Mouse (Mus musculus) liver, embryonic 13.5 days (tissue): ENCODE results near the gene Nxt1. TPM values are rescaled to one million over a fixed set of nuclear protein-coding genes. Genes with fewer than 3 reads are reported as not detected.

Experiments used
- ATAC-seq: fragments of 200-750 bp; cut with Nextera tagmentation; 2 replicates; pipeline ENCODE4 v1.8.0; 2017; ENCODE audit warnings: low read depth, mild to moderate bottlenecking, moderate number of reproducible peaks, moderate library complexity
- DNase-seq: peaks from one replicate; pipeline ENCODE4 v3.0.0; 2022
- H3K27ac ChIP-seq: fragments of 300-500 bp; sonication (generic); 2 replicates; pipeline ENCODE4 v1.5.1; 2015; ENCODE audit warnings: moderate library complexity, mild to moderate bottlenecking, inconsistent platforms
- H3K27me3 ChIP-seq: fragments of 300-500 bp; sonication (generic); 2 replicates; pipeline ENCODE4 v1.6.1; 2015; ENCODE audit warnings: mild to moderate bottlenecking, inconsistent platforms
- H3K36me3 ChIP-seq: fragments of 300-500 bp; sonication (generic); 2 replicates; pipeline ENCODE4 v1.6.1; 2015; ENCODE audit warnings: mild to moderate bottlenecking, inconsistent platforms
- H3K4me1 ChIP-seq: fragments of 300-500 bp; sonication (generic); replicated peaks from 2 replicates; pipeline ENCODE4 v1.6.1; 2015; ENCODE audit warnings: inconsistent platforms
- H3K4me2 ChIP-seq: fragments of 300-500 bp; sonication (generic); 2 replicates; pipeline ENCODE4 v1.6.1; 2015; ENCODE audit warnings: inconsistent platforms, mild to moderate bottlenecking, moderate library complexity
- H3K4me3 ChIP-seq: fragments of 300-500 bp; sonication (generic); replicated peaks from 2 replicates; pipeline ENCODE4 v1.5.1; 2015; ENCODE audit warnings: mild to moderate bottlenecking, inconsistent platforms
- H3K9ac ChIP-seq: fragments of 300-500 bp; sonication (generic); 2 replicates; pipeline ENCODE4 v1.6.1; 2015; ENCODE audit warnings: mild to moderate bottlenecking, inconsistent platforms
- H3K9me3 ChIP-seq: fragments of 300-500 bp; sonication (generic); replicated peaks from 2 replicates; pipeline ENCODE4 v1.6.1; 2016; ENCODE audit warnings: inconsistent platforms
- WGBS: fragments of 180-500 bp; shearing (Covaris S2); methylation state at CpG from one replicate; pipeline ENCODE4 v1.1.7; 2015; ENCODE audit not compliant: insufficient replicate concordance; 5-methylcytosine and 5-hydroxymethylcytosine counted together
- polyA plus RNA-seq: library from polyadenylated mRNA; unstranded; fragments of >200 nt; fragmentation: Nextera tagmentation; extraction: Ambion mirVana; gene quantifications from 2 replicates; pipeline ENCODE4 v1.2.1, GENCODE M21; 2015

Nxt1 gene
- polyA plus RNA-seq, 1 experiment from 2014 or later: 64.2 TPM

- Histone ChIP-seq H3K27ac (no peak overlapping the region), H3K9me3 (no peaks in the 10 kb centered on the region), H3K9ac (no peak overlapping the region), H3K4me1 (no peaks in the 10 kb centered on the region), H3K27me3 (no peaks in the 10 kb centered on the region), H3K4me3 (no peak overlapping the region), H3K36me3 (no peaks in the 10 kb centered on the region), H3K4me2 (no peak overlapping the region)
- no peak for ATAC-seq
- 69% methylated on average over 1 of the region's 1 CpGs for WGBS
- DNase-seq: no peak
These were observed 8.9 kb upstream of the Nxt1 start for GRCm38 (mm10) chr2:148663458-148663857.

GRCm38 (mm10) chr2:148677801-148678200 lies 5.4 kb downstream of the Nxt1 start:
- 51% methylated on average over 26 of the region's 26 CpGs for WGBS
- Histone ChIP-seq H3K9me3 (no peaks in the 10 kb centered on the region), H3K4me1 (peaks cover 82% of the 10 kb centered on the region), H3K36me3 (peaks cover 39% of the 10 kb centered on the region), H3K9ac (peak overlapping the region; percentile 33; the same call in 1 of the 2 replicates), H3K4me3 (peak overlapping the region; percentile 38), H3K27me3 (no peaks in the 10 kb centered on the region), H3K27ac (peak overlapping the region; percentile 48), H3K4me2 (peak overlapping the region; percentile 44)
- DNase-seq: peak; percentile 49
- no peak for ATAC-seq

- no peak for ATAC-seq
- peak overlapping the region; percentile 77; the same call in 1 of the 2 replicates for H3K4me3 ChIP-seq
- WGBS: 31% methylated on average over 9 of the region's 9 CpGs
- peak overlapping the region; percentile 82; the same call in 1 of the 2 replicates for H3K9ac ChIP-seq
- DNase-seq: no peak
- H3K9me3 ChIP-seq: no peaks in the 10 kb centered on the region
- peaks cover 75% of the 10 kb centered on the region for H3K4me1 ChIP-seq
- peak overlapping the region; percentile 88 for H3K4me2 ChIP-seq
- H3K27me3 ChIP-seq: no peaks in the 10 kb centered on the region
- H3K36me3 ChIP-seq: peaks cover 44% of the 10 kb centered on the region
- peak overlapping the region; percentile 87 for H3K27ac ChIP-seq
These were observed 6.9 kb downstream of the Nxt1 start for GRCm38 (mm10) chr2:148679346-148679745.

- under 1% methylated on average over 39 of the region's 39 CpGs for WGBS
- ATAC-seq (peak; percentile 95), DNase-seq (peak; percentile 97)
- peak within 1 kb of the TSS; percentile 83 for H3K9ac ChIP-seq
- peak within 1 kb of the TSS; percentile 87 for H3K27ac ChIP-seq
- no peaks in the 10 kb centered on the region for H3K27me3 ChIP-seq
- peaks cover 38% of the 10 kb centered on the region for H3K36me3 ChIP-seq
- peak within 1 kb of the TSS; percentile 77 for H3K4me3 ChIP-seq
- peaks cover 72% of the 10 kb centered on the region for H3K4me1 ChIP-seq
- H3K4me2 ChIP-seq: peak within 1 kb of the TSS; percentile 88
- no peaks in the 10 kb centered on the region for H3K9me3 ChIP-seq
These were observed 8.4 kb downstream of the Nxt1 start, which contains the start of gene Gzf1 for GRCm38 (mm10) chr2:148680775-148681291. TSS of gene Gzf1 (plus strand) at chr2:148681023.

- Histone ChIP-seq H3K4me2 (peak overlapping the region; percentile 88), H3K4me3 (peak overlapping the region; percentile 77), H3K27ac (peak overlapping the region; percentile 55; the same call in 1 of the 2 replicates), H3K27me3 (no peaks in the 10 kb centered on the region), H3K4me1 (peaks cover 71% of the 10 kb centered on the region), H3K36me3 (peaks cover 37% of the 10 kb centered on the region), H3K9me3 (no peaks in the 10 kb centered on the region), H3K9ac (peak overlapping the region; percentile 83)
- peak; percentile 57 for DNase-seq
- WGBS: 8% methylated on average over 17 of the region's 17 CpGs
- ATAC-seq: peak; percentile 67
These were observed 9.1 kb downstream of the Nxt1 start for GRCm38 (mm10) chr2:148681461-148681891.

- ATAC-seq (no peak), DNase-seq (no peak)
- H3K4me1 ChIP-seq: peaks cover 59% of the 10 kb centered on the region
- H3K36me3 ChIP-seq: peaks cover 34% of the 10 kb centered on the region
- H3K4me2 ChIP-seq: no peak overlapping the region
- no peaks in the 10 kb centered on the region for H3K27me3 ChIP-seq
- 77% methylated on average over 1 of the region's 1 CpGs for WGBS
- no peak overlapping the region for H3K4me3 ChIP-seq
- H3K9me3 ChIP-seq: no peaks in the 10 kb centered on the region
- no peak overlapping the region for H3K9ac ChIP-seq
- no peak overlapping the region for H3K27ac ChIP-seq
These were observed 10.6 kb downstream of the Nxt1 start for GRCm38 (mm10) chr2:148683031-148683430.

GRCm38 (mm10) chr2:148684972-148685371 lies 12.6 kb downstream of the Nxt1 start:
- Histone ChIP-seq H3K27me3 (no peaks in the 10 kb centered on the region), H3K9me3 (no peaks in the 10 kb centered on the region), H3K27ac (no peak overlapping the region), H3K4me3 (no peak overlapping the region), H3K36me3 (peaks cover 44% of the 10 kb centered on the region), H3K4me2 (no peak overlapping the region), H3K9ac (no peak overlapping the region), H3K4me1 (peaks cover 41% of the 10 kb centered on the region)
- DNase-seq: no peak
- 81% methylated on average over 2 of the region's 2 CpGs for WGBS
- ATAC-seq: no peak

- WGBS: 62% methylated on average over 3 of the region's 3 CpGs
- DNase-seq (no peak), ATAC-seq (no peak)
- no peak overlapping the region for H3K9ac ChIP-seq
- H3K27me3 ChIP-seq: no peaks in the 10 kb centered on the region
- no peak overlapping the region for H3K4me3 ChIP-seq
- H3K4me2 ChIP-seq: no peak overlapping the region
- H3K4me1 ChIP-seq: peaks cover 36% of the 10 kb centered on the region
- H3K36me3 ChIP-seq: peaks cover 51% of the 10 kb centered on the region
- no peaks in the 10 kb centered on the region for H3K9me3 ChIP-seq
- H3K27ac ChIP-seq: peak overlapping the region; percentile 1; the same call in 1 of the 2 replicates
These were observed 13.3 kb downstream of the Nxt1 start for GRCm38 (mm10) chr2:148685709-148686108.

GRCm38 (mm10) chr2:148686862-148687261 lies 14.5 kb downstream of the Nxt1 start:
- Histone ChIP-seq H3K9ac (no peak overlapping the region), H3K4me1 (peaks cover 30% of the 10 kb centered on the region), H3K4me2 (no peak overlapping the region), H3K4me3 (no peak overlapping the region), H3K9me3 (no peaks in the 10 kb centered on the region), H3K36me3 (peaks cover 62% of the 10 kb centered on the region), H3K27me3 (no peaks in the 10 kb centered on the region), H3K27ac (no peak overlapping the region)
- WGBS: 72% methylated on average over 1 of the region's 1 CpGs
- DNase-seq (no peak), ATAC-seq (no peak)

GRCm38 (mm10) chr2:148687971-148688370 lies 15.6 kb downstream of the Nxt1 start:
- DNase-seq: no peak
- no peak for ATAC-seq
- Histone ChIP-seq H3K4me1 (peaks cover 20% of the 10 kb centered on the region), H3K27me3 (no peaks in the 10 kb centered on the region), H3K9me3 (no peaks in the 10 kb centered on the region), H3K4me2 (no peak overlapping the region), H3K4me3 (no peak overlapping the region), H3K36me3 (peaks cover 68% of the 10 kb centered on the region), H3K9ac (no peak overlapping the region), H3K27ac (no peak overlapping the region)
- WGBS: 78% methylated on average over 5 of the region's 5 CpGs

GRCm38 (mm10) chr2:148689444-148690140 lies 17.2 kb downstream of the Nxt1 start:
- no peak for ATAC-seq
- no peak for DNase-seq
- peaks cover 63% of the 10 kb centered on the region for H3K36me3 ChIP-seq
- no peak overlapping the region for H3K9ac ChIP-seq
- no peaks in the 10 kb centered on the region for H3K9me3 ChIP-seq
- H3K4me1 ChIP-seq: peaks cover 11% of the 10 kb centered on the region
- 82% methylated on average over 6 of the region's 6 CpGs for whole genome bisulfite sequencing
- H3K4me3 ChIP-seq: no peak overlapping the region
- H3K27ac ChIP-seq: no peak overlapping the region
- H3K27me3 ChIP-seq: no peaks in the 10 kb centered on the region
- H3K4me2 ChIP-seq: no peak overlapping the region
